Mouse (Mus musculus): ENCODE results near the gene Csnk1e. TPM values are rescaled to one million over a fixed set of nuclear protein-coding genes. Genes with fewer than 3 reads are reported as not detected.
"Not testable (repeated sequence)": the region's sequence is repeated elsewhere in the genome, so short reads cannot be mapped to it uniquely, and the experiment has no call there.

Csnk1e gene
- total RNA-seq (2015): 33.3 and 39.4 TPM in 2 replicates
- 29.3 and 32.0 TPM in 2 replicates for total RNA-seq (2017)

- ATAC-seq (ENCODE audit: poor library complexity, severe bottlenecking): peak; percentile 84
These were observed at the start of gene Csnk1e for GRCm38 (mm10) chr15:79455106-79455810. Gene Csnk1e, minus strand, starts transcription at chr15:79455566.

- ATAC-seq (ENCODE audit: poor library complexity, severe bottlenecking): no peak
These were observed 49.5 kb upstream of the Csnk1e start, which contains the start of gene Kcnj4 for GRCm38 (mm10) chr15:79504707-79505452. Gene Kcnj4, minus strand, starts transcription at chr15:79505241.

- ATAC-seq (ENCODE audit: poor library complexity, severe bottlenecking): no peak
These were observed 48.1 kb upstream of the Csnk1e start for GRCm38 (mm10) chr15:79503438-79503837.

GRCm38 (mm10) chr15:79502891-79503341, 47.5 kb upstream of the Csnk1e start:
- ATAC-seq (ENCODE audit: poor library complexity, severe bottlenecking): no peak

- ATAC-seq (ENCODE audit: poor library complexity, severe bottlenecking): no peak
These were observed 44.7 kb upstream of the Csnk1e start for GRCm38 (mm10) chr15:79500110-79500509.

- no peak for ATAC-seq (ENCODE audit: poor library complexity, severe bottlenecking)
These were observed 38.2 kb upstream of the Csnk1e start for GRCm38 (mm10) chr15:79493527-79493926.

- no peak for ATAC-seq (ENCODE audit: poor library complexity, severe bottlenecking)
These were observed 34.1 kb upstream of the Csnk1e start for GRCm38 (mm10) chr15:79489463-79489862.

GRCm38 (mm10) chr15:79481181-79481688, 25.9 kb upstream of the Csnk1e start:
- no peak for ATAC-seq (ENCODE audit: poor library complexity, severe bottlenecking)

GRCm38 (mm10) chr15:79477227-79477626, 21.9 kb upstream of the Csnk1e start:
- no peak for ATAC-seq (ENCODE audit: poor library complexity, severe bottlenecking)

- no peak for ATAC-seq (ENCODE audit: poor library complexity, severe bottlenecking)
These were observed 18.4 kb upstream of the Csnk1e start for GRCm38 (mm10) chr15:79473638-79474355.

GRCm38 (mm10) chr15:79473042-79473441, 17.7 kb upstream of the Csnk1e start:
- ATAC-seq (ENCODE audit: poor library complexity, severe bottlenecking): no peak

- no peak for ATAC-seq (ENCODE audit: poor library complexity, severe bottlenecking)
These were observed 15.7 kb upstream of the Csnk1e start for GRCm38 (mm10) chr15:79471095-79471494.

GRCm38 (mm10) chr15:79470583-79470982, 15.2 kb upstream of the Csnk1e start:
- no peak for ATAC-seq (ENCODE audit: poor library complexity, severe bottlenecking)

- no peak for ATAC-seq (ENCODE audit: poor library complexity, severe bottlenecking)
These were observed 14.2 kb upstream of the Csnk1e start for GRCm38 (mm10) chr15:79469577-79469976.

GRCm38 (mm10) chr15:79466601-79467286, 11.4 kb upstream of the Csnk1e start:
- ATAC-seq (ENCODE audit: poor library complexity, severe bottlenecking): peak; percentile 97

GRCm38 (mm10) chr15:79456546-79456945, 1.2 kb upstream of the Csnk1e start:
- ATAC-seq (ENCODE audit: poor library complexity, severe bottlenecking): 0 out of 2 replicates have a peak, but pooled peaks have one; percentile 31

GRCm38 (mm10) chr15:79456104-79456503, 738 bp upstream of the Csnk1e start:
- not testable (repeated sequence) for ATAC-seq (ENCODE audit: poor library complexity, severe bottlenecking)

- ATAC-seq (ENCODE audit: poor library complexity, severe bottlenecking): no peak
These were observed 1.5 kb downstream of the Csnk1e start for GRCm38 (mm10) chr15:79453831-79454230.

- no peak for ATAC-seq (ENCODE audit: poor library complexity, severe bottlenecking)
These were observed 7.3 kb downstream of the Csnk1e start for GRCm38 (mm10) chr15:79448041-79448440.

All from megakaryocyte, adult 5-6 weeks (primary cell).